Mouse (Mus musculus): Measurements from ENCODE around the gene Rpl38. TPM values are rescaled to one million over a fixed set of nuclear protein-coding genes. Genes with fewer than 3 reads are reported as not detected.
A peak's percentile ranks its signal among the peaks of the same experiment; 100 is the strongest.
"Not testable (repeated sequence)": the region's sequence is repeated elsewhere in the genome, so short reads cannot be mapped to it uniquely, and the experiment has no call there.

Rpl38 gene
- total RNA-seq, 2 experiments from 2014 or later, result 606 to 649 TPM

GRCm38 (mm10) chr11:114654552-114654951, 13.8 kb upstream of the Rpl38 start:
- DNase-seq, result no peak
- intact Hi-C loops (cut with DNase I), result no loop called here

GRCm38 (mm10) chr11:114655350-114656008, 12.8 kb upstream of the Rpl38 start:
- intact Hi-C loops (cut with DNase I), result no loop called here
- no peak for DNase-seq

GRCm38 (mm10) chr11:114656994-114657644, 11.2 kb upstream of the Rpl38 start:
- intact Hi-C loops (cut with DNase I), result no loop called here
- no peak for DNase-seq

GRCm38 (mm10) chr11:114657737-114658136, 10.6 kb upstream of the Rpl38 start:
- peak; percentile 55 to 59 for DNase-seq
- intact Hi-C loops (cut with DNase I), result no loop called here

GRCm38 (mm10) chr11:114662161-114662560, 6.2 kb upstream of the Rpl38 start:
- intact Hi-C loops (cut with DNase I), result no loop called here
- no peak for DNase-seq

- DNase-seq, result peak; percentile 52 to 70
- intact Hi-C loops (cut with DNase I), result no loop called here
These were observed 5.5 kb upstream of the Rpl38 start for GRCm38 (mm10) chr11:114662746-114663362.

- DNase-seq, result no peak
- intact Hi-C loops (cut with DNase I), result no loop called here
These were observed 4.2 kb upstream of the Rpl38 start for GRCm38 (mm10) chr11:114664164-114664563.

GRCm38 (mm10) chr11:114665463-114665862, 2.9 kb upstream of the Rpl38 start:
- no peak for DNase-seq
- intact Hi-C loops (cut with DNase I), result no loop called here

- no peak for DNase-seq
- intact Hi-C loops (cut with DNase I), result no loop called here
These were observed 1.5 kb upstream of the Rpl38 start for GRCm38 (mm10) chr11:114666786-114667185.

GRCm38 (mm10) chr11:114667236-114667931, 940 bp upstream of the Rpl38 start:
- intact Hi-C loops (cut with DNase I), result no loop called here
- DNase-seq, result no peak

- intact Hi-C loops (cut with DNase I), result not testable (repeated sequence)
- DNase-seq, result peak in 1 of 2 experiments; percentile 28
These were observed 415 bp upstream of the Rpl38 start for GRCm38 (mm10) chr11:114667932-114668285.

GRCm38 (mm10) chr11:114668741-114669623, 658 bp downstream of the Rpl38 start:
- peak; percentile 71 to 86 for DNase-seq
- intact Hi-C loops (cut with DNase I), result no loop called here

- intact Hi-C loops (cut with DNase I), result loop anchor here (5.0 kb wide), 1 partner anchor 58 kb away; the partner anchor contains the start of gene Dnaic2
- no peak for DNase-seq
These were observed 1.4 kb downstream of the Rpl38 start for GRCm38 (mm10) chr11:114669651-114670168.

GRCm38 (mm10) chr11:114671147-114671546, 2.8 kb downstream of the Rpl38 start:
- intact Hi-C loops (cut with DNase I), result loop anchor here (5.0 kb wide), 1 partner anchor 56 kb away; the partner anchor contains the start of gene Dnaic2
- no peak for DNase-seq

- peak; percentile 44 to 58 for DNase-seq
- intact Hi-C loops (cut with DNase I), result loop anchor here (5.0 kb wide), 1 partner anchor 54 kb away; the partner anchor contains the start of gene Dnaic2
These were observed 4.7 kb downstream of the Rpl38 start for GRCm38 (mm10) chr11:114672794-114673718.

- intact Hi-C loops (cut with DNase I), result loop anchor here (5.0 kb wide), 1 partner anchor 54 kb away; the partner anchor contains the start of gene Dnaic2
- no peak for DNase-seq
These were observed 5.4 kb downstream of the Rpl38 start for GRCm38 (mm10) chr11:114673719-114674050.

GRCm38 (mm10) chr11:114674180-114674579, 5.9 kb downstream of the Rpl38 start:
- no peak for DNase-seq
- intact Hi-C loops (cut with DNase I), result loop anchor here (5.0 kb wide), 1 partner anchor 53 kb away; the partner anchor contains the start of gene Dnaic2

GRCm38 (mm10) chr11:114674796-114675195, 6.5 kb downstream of the Rpl38 start:
- not testable (repeated sequence) for DNase-seq
- intact Hi-C loops (cut with DNase I), result loop anchor here (5.0 kb wide), 2 partner anchors 53 to 113 kb away; partner anchors contain the start of gene Dnaic2
